Mouse (Mus musculus) layer of hippocampus, postnatal 25 days (tissue): ENCODE measurements around the gene Olfr1352. TPM values are rescaled to one million over a fixed set of nuclear protein-coding genes. Genes with fewer than 3 reads are reported as not detected.
"Not testable (repeated sequence)": the region's sequence is repeated elsewhere in the genome, so short reads cannot be mapped to it uniquely, and the experiment has no call there.

Experiments
- DNase-seq, 2 experiments: peaks; one replicate each; pipeline ENCODE4 v3.0.0; 2022; ENCODE audit warnings: mixed read lengths in 2 of 2, low spot score in 1 of 2; ENCODE audit errors: extremely low spot score in 1 of 2
- total RNA-seq, 2 experiments: library from RNA; stranded (reverse); gene quantifications; 2 replicates each; pipeline ENCODE4 v1.2.3; 2021

Gene Olfr1352
- total RNA-seq, result not detected

DNA sequence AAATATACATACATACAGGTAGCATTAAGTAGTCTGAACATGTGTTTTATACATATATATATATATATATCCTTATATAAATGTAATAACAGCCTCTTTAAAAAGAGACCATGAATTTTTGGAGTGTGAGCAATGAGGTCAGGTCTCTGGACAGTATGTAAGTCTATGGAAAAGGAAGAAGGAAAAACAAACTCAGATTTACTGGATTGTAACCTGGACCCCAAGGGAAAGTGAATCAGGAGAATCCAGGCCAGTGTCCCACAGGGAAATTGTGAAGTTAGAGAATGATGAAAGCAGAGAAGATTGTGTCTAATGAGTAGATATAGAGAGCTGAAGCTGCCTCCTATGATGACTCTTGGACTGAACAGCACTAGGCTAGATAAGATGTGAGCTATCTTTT is at the start of gene Olfr1352:
Gene Olfr1352 (plus strand): TSS at position 301 of the 400 bp plus-strand sequence.
- DNase-seq, result no peak

DNA sequence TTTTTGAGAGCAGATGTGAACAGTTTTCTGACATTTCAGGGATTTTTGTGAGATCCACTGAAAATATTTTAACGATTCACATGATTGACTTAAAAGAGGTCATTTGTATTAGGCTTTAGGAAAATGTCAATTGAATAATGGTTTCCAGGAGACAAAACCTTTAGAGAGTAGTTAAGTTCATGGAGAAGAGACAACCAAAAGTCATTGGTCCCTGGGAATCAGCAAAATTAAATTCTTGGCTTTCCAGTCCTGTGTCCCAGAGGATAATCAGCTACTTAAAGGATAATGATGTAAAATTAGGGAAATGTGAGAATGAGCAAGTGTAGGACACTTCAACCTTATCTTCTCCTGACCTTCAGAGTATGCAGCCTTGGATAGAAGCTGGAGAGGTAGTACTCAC is 30.5 kb upstream of the Olfr1352 start, which contains the start of gene Olfr8:
Gene Olfr8 (plus strand): TSS at position 301 of the 400 bp plus-strand sequence.
- DNase-seq, result not testable (repeated sequence)

DNA sequence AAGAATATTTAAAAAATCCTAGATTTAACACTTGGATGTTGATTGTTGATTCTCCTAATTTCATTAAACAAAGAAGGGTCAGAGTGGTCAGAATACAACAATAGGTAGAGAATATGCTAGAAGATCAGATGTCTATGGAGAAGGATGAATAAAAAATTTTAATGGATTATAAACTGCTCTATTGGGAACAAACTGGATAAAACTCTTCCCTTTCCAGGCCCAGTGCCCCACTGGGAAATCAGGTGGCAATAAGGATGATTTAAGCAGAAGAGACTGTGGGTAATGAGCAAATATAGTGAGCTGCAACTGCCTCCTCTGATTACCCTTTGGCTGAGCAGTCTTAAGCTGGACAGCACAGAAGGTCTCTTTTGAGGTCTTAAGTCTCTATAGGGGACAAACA is 17.8 kb upstream of the Olfr1352 start, which contains the start of gene Olfr1353:
Gene Olfr1353 (plus strand): TSS at position 301 of the 400 bp plus-strand sequence.
- DNase-seq, result not testable (repeated sequence)

GRCm38 (mm10) chr10:79012172-79012571 is 31.3 kb downstream of the Olfr1352 start, which contains the start of gene Olfr1351:
TSS of gene Olfr1351 (plus strand) at chr10:79012472.
- DNase-seq, result no peak

- no peak for DNase-seq
Measured at GRCm38 (mm10) chr10:79028441-79028840, 47.6 kb downstream of the Olfr1352 start, which contains the start of gene Olfr57. TSS of gene Olfr57 (plus strand) at chr10:79028741.

Other genes starting within 250 kb of the Olfr1352 start
- gene Ccdc105, start 228.0 kb upstream of the Olfr1352 start, total RNA-seq, result under 1 TPM; 0.42 to 0.47 TPM
- 10 to 100 TPM; 11.0 to 12.5 TPM for gene Slc1a6, start 200.6 kb upstream of the Olfr1352 start, total RNA-seq
- not detected for gene Olfr1356, start 128.9 kb upstream of the Olfr1352 start, total RNA-seq
- not detected for gene Olfr1355, start 105.5 kb upstream of the Olfr1352 start, total RNA-seq
- not detected for gene Olfr1354, start 67.9 kb upstream of the Olfr1352 start, total RNA-seq
- gene Olfr8, start 30.4 kb upstream of the Olfr1352 start, total RNA-seq, result not detected
- gene Olfr1353, start 17.7 kb upstream of the Olfr1352 start, total RNA-seq, result not detected
- not detected for gene Olfr1351, start 31.4 kb downstream of the Olfr1352 start, total RNA-seq
- gene Olfr57, start 47.7 kb downstream of the Olfr1352 start, total RNA-seq, result not detected
- 10 to 100 TPM; 22.6 to 24.5 TPM for gene 2610008E11Rik, start 116.5 kb downstream of the Olfr1352 start, total RNA-seq
- gene Vmn2r80, start 167.7 kb downstream of the Olfr1352 start, total RNA-seq, result not detected